Mouse (Mus musculus): ENCODE data around the gene Fgfr2.

DNA sequence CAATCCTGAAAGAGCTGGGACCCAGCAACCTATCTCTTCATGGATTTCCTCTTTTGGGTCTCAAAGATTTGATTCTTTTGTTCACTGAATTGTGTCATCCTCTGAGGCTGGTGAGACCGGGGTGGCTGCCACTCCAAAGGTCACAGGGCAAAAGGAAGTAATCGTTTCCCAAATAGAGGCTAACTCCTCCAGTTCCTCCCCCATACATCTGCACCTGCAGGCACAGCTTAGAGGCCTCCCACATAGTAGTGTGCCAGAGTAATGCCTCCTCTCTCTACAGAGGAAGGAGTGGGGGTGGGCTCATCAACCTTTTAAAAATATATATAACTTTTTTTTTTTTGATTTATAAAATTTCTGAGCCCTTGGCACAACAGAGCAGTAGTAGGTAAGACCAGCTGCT lies 3001.6 kb downstream of the Fgfr2 start:
- TF ChIP-seq POLR2A (IDR thresholded peaks at IDR 0.05; ENCODE audit: low read depth, low read length) (no peak), CTCF (conservative IDR thresholded peaks at IDR 0.05; ENCODE audit: insufficient read depth, insufficient read length, low read depth, low read length) (no peak)

All from kidney, adult 2 months (tissue).